Mouse (Mus musculus) MEL (cell line): Measurements from ENCODE around the gene Traf5. TPM values are rescaled to one million over a fixed set of nuclear protein-coding genes. Genes with fewer than 3 reads are reported as not detected.

ENCODE experiments used
- DNase-seq: peaks from one replicate; pipeline ENCODE4 v3.0.0; 2011; ENCODE audit warnings: low read depth, low spot score
- H3K27ac ChIP-seq: 2 replicates; pipeline ENCODE4 v1.5.1; 2012; ENCODE audit warnings: low read depth, mild to moderate bottlenecking, control low read depth, low read length, moderate library complexity; ENCODE audit not compliant: control insufficient read depth
- H3K27me3 ChIP-seq, 2 experiments: fragments of 150-350 bp in 1 of 2; sonication (generic) in 1 of 2; 2 replicates each; pipeline ENCODE4 v1.6.1; 2012; ENCODE audit warnings: low read length in 2 of 2, mild to moderate bottlenecking in 2 of 2, improper control_type of control experiment in 1 of 2, moderate library complexity in 1 of 2; ENCODE audit not compliant: insufficient read depth in 2 of 2, control insufficient read depth in 1 of 2
- H3K36me3 ChIP-seq, 2 experiments: 2 replicates each; pipeline ENCODE4 v1.6.1; 2012 to 2014; ENCODE audit warnings: low read length in 2 of 2, improper control_type of control experiment in 1 of 2, inconsistent platforms in 1 of 2, mild to moderate bottlenecking in 1 of 2; ENCODE audit not compliant: insufficient read depth in 2 of 2, control insufficient read depth in 1 of 2
- H3K4me1 ChIP-seq, 2 experiments: fragments of 150-350 bp in 1 of 2; sonication (generic) in 1 of 2; 2 replicates each; pipeline ENCODE4 v1.6.1; 2012; ENCODE audit warnings: low read length in 2 of 2, improper control_type of control experiment in 1 of 2, mild to moderate bottlenecking in 1 of 2; ENCODE audit not compliant: insufficient read depth in 2 of 2, control insufficient read depth in 1 of 2
- H3K4me3 ChIP-seq, 2 experiments: fragments of 150-350 bp in 1 of 2; sonication (generic) in 1 of 2; 2 replicates each; pipeline ENCODE4 v1.5.1; 2012; ENCODE audit warnings: low read depth in 2 of 2, low read length in 2 of 2, mild to moderate bottlenecking in 2 of 2, moderate library complexity in 2 of 2, control low read depth in 1 of 2, improper control_type of control experiment in 1 of 2; ENCODE audit not compliant: control insufficient read depth in 1 of 2, insufficient read depth in 1 of 2
- H3K79me2 ChIP-seq: 2 replicates; pipeline ENCODE4 v1.6.1; 2012; ENCODE audit warnings: mild to moderate bottlenecking, low read length, moderate library complexity; ENCODE audit not compliant: control insufficient read depth, poor library complexity, insufficient read depth
- H3K9ac ChIP-seq: 2 replicates; pipeline ENCODE4 v1.6.1; 2012; ENCODE audit warnings: low read depth, mild to moderate bottlenecking, control low read depth, low read length, moderate library complexity; ENCODE audit not compliant: control insufficient read depth, poor library complexity, severe bottlenecking
- H3K9me3 ChIP-seq: fragments of 150-350 bp; sonication (generic); replicated peaks from 2 replicates; pipeline ENCODE4 v1.6.1; 2012; ENCODE audit warnings: mild to moderate bottlenecking, low read length, improper control_type of control experiment, moderate library complexity; ENCODE audit not compliant: insufficient read depth
- CHD2 ChIP-seq: IDR thresholded peaks from 2 replicates; pipeline ENCODE4 v1.6.1; 2011; ENCODE audit warnings: low read length, improper control_type of control experiment
- CTCF ChIP-seq, 3 experiments: IDR thresholded peaks in 2 of 3; conservative IDR thresholded peaks in 1 of 3; 2 replicates each; pipeline ENCODE4 v1.5.1; 2011 to 2012; ENCODE audit warnings: low read length in 3 of 3, low read depth in 2 of 3, mild to moderate bottlenecking in 2 of 3, improper control_type of control experiment in 1 of 3, inconsistent platforms in 1 of 3, mixed read lengths in 1 of 3, moderate library complexity in 1 of 3; ENCODE audit not compliant: control insufficient read depth in 1 of 3, insufficient read depth in 1 of 3, poor library complexity in 1 of 3, severe bottlenecking in 1 of 3
- EP300 ChIP-seq, 2 experiments: IDR thresholded peaks; 2 replicates each; pipeline ENCODE4 v1.6.1; 2011; ENCODE audit warnings: improper control_type of control experiment in 2 of 2, low read length in 2 of 2, low read depth in 1 of 2, mild to moderate bottlenecking in 1 of 2
- ETS1 ChIP-seq: IDR thresholded peaks from 2 replicates; pipeline ENCODE4 v1.6.1; 2012; ENCODE audit warnings: low read depth, mild to moderate bottlenecking, inconsistent platforms, low read length, improper control_type of control experiment, moderate library complexity
- GATA1 ChIP-seq: IDR thresholded peaks from 2 replicates; pipeline ENCODE4 v1.6.1; 2011; ENCODE audit warnings: low read depth, low read length, improper control_type of control experiment
- HCFC1 ChIP-seq: IDR thresholded peaks from 2 replicates; pipeline ENCODE4 v1.6.1; 2012; ENCODE audit warnings: low read depth, mild to moderate bottlenecking, inconsistent platforms, low read length, improper control_type of control experiment, moderate library complexity
- KAT2A ChIP-seq: conservative IDR thresholded peaks from 2 replicates; pipeline ENCODE4 v1.6.1; 2012; ENCODE audit warnings: low read depth, low read length, improper control_type of control experiment, inconsistent platforms
- MAZ ChIP-seq: IDR thresholded peaks from 2 replicates; pipeline ENCODE4 v1.6.1; 2012; ENCODE audit warnings: low read depth, mild to moderate bottlenecking, inconsistent platforms, low read length, improper control_type of control experiment
- MYB ChIP-seq: IDR thresholded peaks from 2 replicates; pipeline ENCODE4 v1.6.1; 2011; ENCODE audit warnings: mild to moderate bottlenecking, low read depth, low read length, improper control_type of control experiment
- MYC ChIP-seq: IDR thresholded peaks from 2 replicates; pipeline ENCODE4 v1.6.1; 2011; ENCODE audit warnings: low read depth, mild to moderate bottlenecking, low read length, improper control_type of control experiment, moderate library complexity
- NELFE ChIP-seq: IDR thresholded peaks from 2 replicates; pipeline ENCODE4 v1.6.1; 2011; ENCODE audit warnings: low read depth, low read length, improper control_type of control experiment
- POLR2AphosphoS2 ChIP-seq: IDR thresholded peaks from 2 replicates; pipeline ENCODE4 v1.6.1; 2011; ENCODE audit warnings: low read length, improper control_type of control experiment
- RAD21 ChIP-seq: IDR thresholded peaks from 2 replicates; pipeline ENCODE4 v1.6.1; 2011; ENCODE audit warnings: mild to moderate bottlenecking, low read depth, low read length, improper control_type of control experiment
- RCOR1 ChIP-seq: IDR thresholded peaks from 2 replicates; pipeline ENCODE4 v1.6.1; 2012; ENCODE audit warnings: low read depth, mild to moderate bottlenecking, inconsistent platforms, low read length, improper control_type of control experiment
- SIN3A ChIP-seq: IDR thresholded peaks from 2 replicates; pipeline ENCODE4 v1.6.1; 2012; ENCODE audit warnings: low read length, improper control_type of control experiment, inconsistent platforms
- SMC3 ChIP-seq: IDR thresholded peaks from 2 replicates; pipeline ENCODE4 v1.6.1; 2011; ENCODE audit warnings: low read depth, low read length, improper control_type of control experiment
- TBP ChIP-seq: IDR thresholded peaks from 2 replicates; pipeline ENCODE4 v1.8.0; 2011; ENCODE audit warnings: low read depth, low read length, improper control_type of control experiment
- UBTF ChIP-seq: IDR thresholded peaks from 2 replicates; pipeline ENCODE4 v1.6.1; 2012; ENCODE audit warnings: low read depth, mild to moderate bottlenecking, inconsistent platforms, low read length, improper control_type of control experiment, moderate library complexity, borderline replicate concordance; ENCODE audit not compliant: insufficient read depth
- USF1 ChIP-seq: IDR thresholded peaks from 2 replicates; pipeline ENCODE4 v1.6.1; 2014; ENCODE audit warnings: low read depth, mild to moderate bottlenecking, inconsistent platforms, low read length, improper control_type of control experiment, moderate library complexity
- USF2 ChIP-seq, 2 experiments: IDR thresholded peaks; 2 replicates each; pipeline ENCODE4 v1.6.1; 2011 to 2012; ENCODE audit warnings: improper control_type of control experiment in 2 of 2, low read length in 2 of 2, borderline replicate concordance in 1 of 2, inconsistent platforms in 1 of 2, low read depth in 1 of 2, mild to moderate bottlenecking in 1 of 2; ENCODE audit not compliant: insufficient read depth in 1 of 2
- ZC3H11A ChIP-seq: IDR thresholded peaks from 2 replicates; pipeline ENCODE4 v1.6.1; 2012; ENCODE audit warnings: low read depth, mild to moderate bottlenecking, inconsistent platforms, low read length, improper control_type of control experiment
- ZKSCAN1 ChIP-seq: IDR thresholded peaks from 2 replicates; pipeline ENCODE4 v1.6.1; 2012; ENCODE audit warnings: low read depth, mild to moderate bottlenecking, inconsistent platforms, low read length, improper control_type of control experiment, moderate library complexity
- polyA plus RNA-seq, 2 experiments: library from polyadenylated mRNA; stranded (reverse) in 1 of 2; unstranded in 1 of 2; fragments of >175 nt in 1 of 2; fragments of >200 nt in 1 of 2; gene quantifications; 2 replicates each; pipeline versions ENCODE4 v1.2.1 to v1.2.4; 2012; ENCODE audit warnings: low replicate concordance in 2 of 2, low read depth in 1 of 2; ENCODE audit not compliant: insufficient read length in 2 of 2, insufficient read depth in 1 of 2, missing spikeins in 1 of 2
- total RNA-seq: library from RNA; depleted of rRNA; stranded (reverse); fragments of 300-350 nt; gene quantifications from 2 replicates; pipeline ENCODE4 v1.2.3, GENCODE M21; 2012

The Traf5 gene
- total and polyA plus RNA-seq, 3 experiments: 4.0 to 7.3 TPM; not detected in 1

- Histone ChIP-seq H3K36me3 (no peaks in the 10 kb centered on the region), H3K4me3 (no peak overlapping the region), H3K9ac (no peak overlapping the region), H3K27ac (no peak overlapping the region), H3K79me2 (no peaks in the 10 kb centered on the region), H3K27me3 (no peaks in the 10 kb centered on the region), H3K4me1 (no peaks in the 10 kb centered on the region), H3K9me3 (no peaks in the 10 kb centered on the region)
- TF ChIP-seq CHD2 (no peak), CTCF (IDR thresholded peaks at IDR 0.05 in 2 of 3, conservative IDR thresholded peaks at IDR 0.05 in 1 of 3; ENCODE audit: control insufficient read depth in 1 of 3, insufficient read depth in 1 of 3, low read depth in 2 of 3, low read length in 3 of 3, poor library complexity in 1 of 3, severe bottlenecking in 1 of 3) (no peak), MYB (no peak), EP300 (IDR thresholded peaks at IDR 0.05; ENCODE audit: low read depth in 1 of 2, low read length in 2 of 2) (no peak), ZC3H11A (no peak), KAT2A (no peak), POLR2AphosphoS2 (no peak), MAZ (no peak), TBP (no peak), USF2 (IDR thresholded peaks at IDR 0.05; ENCODE audit: borderline replicate concordance in 1 of 2, insufficient read depth in 1 of 2, low read depth in 1 of 2, low read length in 2 of 2) (no peak), SMC3 (no peak), SIN3A (no peak), RCOR1 (no peak), HCFC1 (no peak), USF1 (no peak), NELFE (no peak), ETS1 (no peak), UBTF (no peak), RAD21 (no peak), ZKSCAN1 (no peak)
- no peak for DNase-seq
Observed at GRCm38 (mm10) chr1:192058911-192059310, 33.4 kb downstream of the Traf5 start.

DNA sequence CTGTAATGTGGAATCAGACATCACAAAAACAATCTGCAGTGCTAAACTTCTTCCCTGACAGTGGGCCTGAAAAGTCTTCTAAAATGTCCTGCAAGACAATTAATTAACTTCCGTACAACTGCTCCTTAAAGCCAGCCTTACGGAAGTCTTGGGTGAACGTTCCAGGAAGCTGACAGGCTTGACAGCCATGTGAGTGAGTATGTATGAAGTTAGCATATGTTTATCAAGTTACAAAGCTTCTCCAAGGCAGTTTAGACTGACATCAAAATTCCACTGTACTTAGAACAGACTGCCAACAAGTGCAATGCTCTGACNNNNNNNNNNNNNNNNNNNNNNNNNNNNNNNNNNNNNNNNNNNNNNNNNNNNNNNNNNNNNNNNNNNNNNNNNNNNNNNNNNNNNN is 38.6 kb downstream of the Traf5 start:
- no peak for DNase-seq
- no peaks in the 10 kb centered on the region for H3K9me3 ChIP-seq

More for the DNA sequence above, 38.6 kb downstream of the Traf5 start:
- no peak for TF ChIP-seq ZKSCAN1
- no peak for TF ChIP-seq MYC
- no peak for TF ChIP-seq KAT2A
- no peak for TF ChIP-seq MYB
- no peak for TF ChIP-seq EP300 (IDR thresholded peaks at IDR 0.05; ENCODE audit: low read depth in 1 of 2, low read length in 2 of 2)
- no peak for TF ChIP-seq GATA1
- no peak overlapping the region for H3K27ac ChIP-seq
- no peak overlapping the region for H3K9ac ChIP-seq
- no peaks in the 10 kb centered on the region for H3K36me3 ChIP-seq
- H3K4me3 ChIP-seq: no peak overlapping the region
- H3K27me3 ChIP-seq: no peaks in the 10 kb centered on the region
- H3K4me1 ChIP-seq: no peaks in the 10 kb centered on the region
- H3K79me2 ChIP-seq: no peaks in the 10 kb centered on the region
